Mouse (Mus musculus) bone marrow, adult 2 months (tissue): ENCODE data around the gene Gpd1l. TPM values are rescaled to one million over a fixed set of nuclear protein-coding genes. Genes with fewer than 3 reads are reported as not detected.
A peak's percentile ranks its signal among the peaks of the same experiment; 100 is the strongest.

Source experiments
- H3K27ac ChIP-seq: fragments of 200-500 bp; 2 replicates; pipeline ENCODE4 v1.5.1; 2012; ENCODE audit warnings: low read depth, mild to moderate bottlenecking, control low read depth, inconsistent platforms, low read length; ENCODE audit not compliant: control insufficient read depth, poor library complexity, insufficient read depth
- H3K4me1 ChIP-seq: fragments of 200-500 bp; 2 replicates; pipeline ENCODE4 v1.6.1; 2011; ENCODE audit warnings: low read length; ENCODE audit not compliant: control insufficient read depth, insufficient read depth
- H3K4me3 ChIP-seq: fragments of 200-500 bp; replicated peaks from 2 replicates; pipeline ENCODE3; 2011; ENCODE audit warnings: mild to moderate bottlenecking, low read depth, low read length, control low read depth; ENCODE audit not compliant: control insufficient read depth
- CTCF ChIP-seq: fragments of 200-500 bp; IDR thresholded peaks from 2 replicates; pipeline ENCODE4 v1.5.1; 2011; ENCODE audit warnings: low read length, control low read depth; ENCODE audit not compliant: control insufficient read depth, insufficient read depth
- POLR2A ChIP-seq: fragments of 200-500 bp; IDR thresholded peaks from 2 replicates; pipeline ENCODE4 v1.6.1; 2011; ENCODE audit warnings: low read depth, mild to moderate bottlenecking, control low read depth, low read length, borderline replicate concordance; ENCODE audit not compliant: control insufficient read depth
- WGBS: fragments of 180-500 bp; shearing (Covaris S2); methylation state at CpG from one replicate; pipeline ENCODE4 v1.1.7; 2018; 5-methylcytosine and 5-hydroxymethylcytosine counted together
- polyA plus RNA-seq: library from polyadenylated mRNA; stranded (reverse); fragments of >200 nt; gene quantifications from 2 replicates; pipeline ENCODE4 v1.2.4, GENCODE M21; 2011; ENCODE audit warnings: low replicate concordance; ENCODE audit not compliant: missing spikeins, insufficient read depth, insufficient read length

Gpd1l gene
- polyA plus RNA-seq, 1 experiment: 12.3 TPM

GRCm38 (mm10) chr9:114960043-114960789 lies 26.4 kb upstream of the Gpd1l start:
- Histone ChIP-seq H3K27ac (peak overlapping the region; percentile 34; the same call in 1 of the 2 replicates), H3K4me3 (no peak overlapping the region), H3K4me1 (no peaks in the 10 kb centered on the region; the same call in 1 of the 2 replicates)
- TF ChIP-seq POLR2A (no peak), CTCF (no peak)
- 40% methylated on average over 4 of the region's 4 CpGs for WGBS

DNA sequence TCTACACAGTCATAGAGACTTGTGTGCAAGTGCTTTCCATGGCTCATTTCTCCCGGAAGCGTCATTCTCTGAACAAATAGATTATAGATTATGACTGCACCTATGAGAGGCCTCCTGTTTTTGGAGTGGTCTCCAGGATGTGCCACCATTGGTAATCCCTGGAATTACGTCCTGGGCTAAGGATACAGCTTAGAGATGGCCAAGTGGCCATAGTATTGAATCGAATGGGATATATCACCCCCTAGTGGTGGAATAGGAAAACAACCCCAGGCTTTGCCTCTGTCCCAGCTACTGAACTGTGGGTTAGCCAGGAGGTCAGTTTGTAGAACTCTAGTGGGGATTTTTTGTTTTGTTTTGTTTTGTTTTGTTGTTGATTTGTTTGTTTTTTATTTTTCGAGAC lies 23.2 kb upstream of the Gpd1l start:
- H3K27ac ChIP-seq: no peak overlapping the region
- H3K4me1 ChIP-seq: no peaks in the 10 kb centered on the region; the same call in 1 of the 2 replicates
- WGBS: 38% methylated on average over 5 of the region's 5 CpGs
- H3K4me3 ChIP-seq: no peak overlapping the region
- TF ChIP-seq POLR2A: no peak
- TF ChIP-seq CTCF: no peak

DNA sequence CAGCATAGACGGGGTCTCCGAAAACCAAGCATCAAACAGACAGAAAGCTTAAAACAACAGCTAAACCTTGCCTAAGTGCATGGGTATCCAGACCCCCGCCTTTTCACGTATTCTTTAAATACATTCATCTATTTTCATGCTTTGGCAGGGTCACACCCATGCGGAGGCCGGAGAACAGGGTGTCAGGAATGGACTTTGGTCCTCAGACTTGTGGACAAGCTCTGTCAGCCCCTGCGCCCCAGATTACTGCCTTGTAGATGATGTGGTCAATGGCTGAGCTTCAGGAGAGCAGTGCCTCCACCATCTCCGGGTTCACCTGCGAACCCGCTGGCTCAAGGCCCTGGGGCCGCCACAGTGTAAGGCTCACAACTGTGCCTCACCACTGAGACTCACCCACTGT lies 21.6 kb upstream of the Gpd1l start:
- Histone ChIP-seq H3K4me3 (no peak overlapping the region), H3K27ac (no peak overlapping the region), H3K4me1 (no peaks in the 10 kb centered on the region; the same call in 1 of the 2 replicates)
- 91% methylated on average over 11 of the region's 11 CpGs for WGBS
- no peak for TF ChIP-seq CTCF
- TF ChIP-seq POLR2A: no peak

GRCm38 (mm10) chr9:114952866-114953265 lies 19.1 kb upstream of the Gpd1l start:
- no peaks in the 10 kb centered on the region for H3K4me1 ChIP-seq
- no peak overlapping the region for H3K4me3 ChIP-seq
- WGBS: 61% methylated on average over 1 of the region's 1 CpGs
- TF ChIP-seq CTCF (no peak), POLR2A (no peak)
- H3K27ac ChIP-seq: no peak overlapping the region

DNA sequence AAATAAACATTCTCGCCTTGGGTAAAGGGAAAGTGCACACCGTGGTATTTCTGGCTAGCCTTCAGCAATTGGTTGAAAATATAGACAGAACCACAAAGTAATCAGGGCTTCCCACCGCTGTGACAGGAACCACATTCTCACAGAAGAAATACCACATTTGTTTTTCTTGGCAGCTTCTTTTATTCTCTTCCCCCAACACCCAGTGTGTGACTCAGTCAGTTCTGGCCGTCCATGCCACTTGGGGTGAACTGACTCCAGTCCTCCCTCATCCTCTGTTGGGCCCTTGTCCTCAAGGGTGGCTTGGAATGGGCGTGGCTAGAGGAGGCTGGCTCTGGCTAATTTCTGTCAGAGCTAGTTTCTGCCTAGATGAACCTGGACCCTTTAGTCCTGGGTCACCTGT lies 14.6 kb upstream of the Gpd1l start:
- TF ChIP-seq CTCF: no peak
- TF ChIP-seq POLR2A: no peak
- H3K4me3 ChIP-seq: no peak overlapping the region
- WGBS: 7% methylated on average over 5 of the region's 5 CpGs
- no peaks in the 10 kb centered on the region for H3K4me1 ChIP-seq
- no peak overlapping the region for H3K27ac ChIP-seq

DNA sequence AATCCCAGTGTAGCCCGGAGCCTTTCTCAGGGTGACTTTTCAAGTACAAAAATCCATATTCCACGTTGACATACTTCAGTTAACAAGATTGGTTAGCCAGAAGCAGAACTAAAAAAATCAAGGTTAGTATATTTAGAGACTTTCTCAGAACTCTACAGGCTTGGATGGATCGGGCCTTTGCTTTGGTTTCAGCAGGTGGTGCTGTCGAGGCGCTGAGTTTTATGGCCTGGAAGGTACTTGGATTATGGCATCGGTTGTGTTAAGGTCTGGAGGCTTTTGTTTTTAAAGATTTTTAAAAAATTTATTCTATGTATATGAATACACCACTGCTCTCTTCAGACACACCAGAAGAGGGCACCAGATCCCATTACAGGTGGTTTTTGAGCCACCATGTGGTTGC lies 11.8 kb upstream of the Gpd1l start:
- Histone ChIP-seq H3K27ac (no peak overlapping the region), H3K4me1 (no peaks in the 10 kb centered on the region), H3K4me3 (no peak overlapping the region)
- WGBS: 80% methylated on average over 6 of the region's 6 CpGs
- no peak for TF ChIP-seq CTCF
- TF ChIP-seq POLR2A: no peak

DNA sequence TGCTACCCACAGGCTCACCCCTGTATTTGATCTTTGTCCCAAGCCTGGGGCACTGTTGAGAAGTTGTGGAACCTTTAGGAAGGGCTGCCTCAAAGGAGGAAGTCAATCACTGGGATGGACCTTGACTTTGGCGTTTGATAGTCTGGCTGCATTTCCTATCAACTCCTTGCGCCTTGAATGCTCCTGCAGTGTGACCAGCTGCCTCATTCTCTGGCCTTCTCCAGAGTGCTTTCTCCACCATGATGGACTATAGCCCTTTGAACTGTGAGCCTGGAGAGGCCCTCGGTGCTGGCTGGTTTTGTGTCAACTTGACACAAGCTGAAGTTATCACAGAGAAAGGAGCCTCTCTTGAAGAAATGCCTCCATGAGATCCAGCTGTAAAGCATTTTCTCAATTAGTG lies 10.9 kb upstream of the Gpd1l start:
- Histone ChIP-seq H3K27ac (no peak overlapping the region), H3K4me1 (no peaks in the 10 kb centered on the region), H3K4me3 (no peak overlapping the region)
- WGBS: 74% methylated on average over 3 of the region's 3 CpGs
- TF ChIP-seq POLR2A: no peak
- no peak for TF ChIP-seq CTCF

- no peak for TF ChIP-seq CTCF
- no peaks in the 10 kb centered on the region for H3K4me1 ChIP-seq
- no peak overlapping the region for H3K4me3 ChIP-seq
- 72% methylated on average over 2 of the region's 2 CpGs for WGBS
- H3K27ac ChIP-seq: no peak overlapping the region
Measured at GRCm38 (mm10) chr9:114936687-114937086, 2.9 kb upstream of the Gpd1l start.

DNA sequence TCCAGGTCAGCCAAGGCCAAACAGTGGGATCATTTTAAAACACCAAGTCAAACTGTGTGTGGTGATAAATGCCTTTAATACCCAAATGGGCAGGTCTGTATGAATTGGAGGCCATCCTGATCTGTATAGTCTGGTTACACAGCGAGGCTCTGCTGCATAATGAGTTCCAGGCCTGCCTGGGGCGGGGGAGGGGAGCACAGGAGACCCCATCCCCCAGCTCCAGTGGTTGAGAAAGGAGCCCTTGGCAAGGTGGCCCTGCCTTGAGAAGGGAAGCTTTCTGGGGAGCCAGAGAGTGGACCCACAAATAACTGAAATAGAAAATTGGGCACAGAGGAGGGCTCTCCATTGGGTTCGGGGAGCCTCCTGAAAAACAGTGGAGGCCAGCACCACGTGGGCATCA lies 1.5 kb upstream of the Gpd1l start:
- 81% methylated on average over 4 of the region's 4 CpGs for WGBS
- H3K27ac ChIP-seq: no peak overlapping the region
- TF ChIP-seq POLR2A: no peak
- TF ChIP-seq CTCF: no peak
- no peaks in the 10 kb centered on the region; the same call in 1 of the 2 replicates for H3K4me1 ChIP-seq
- H3K4me3 ChIP-seq: no peak overlapping the region
